Mouse (Mus musculus) erythroblast, embryonic 14.5 days (primary cell): ENCODE results near the gene Cct7.

ENCODE experiments used
- GATA1 ChIP-seq: IDR thresholded peaks from 2 replicates; pipeline ENCODE4 v1.6.1; 2012; ENCODE audit warnings: low read length, inconsistent platforms, mixed read lengths
- TAL1 ChIP-seq: IDR thresholded peaks from 3 replicates; pipeline ENCODE4 v1.6.1; 2012; ENCODE audit warnings: low read length, inconsistent platforms, mixed read lengths

GRCm38 (mm10) chr6:85431842-85432431 is 19.4 kb upstream of the Cct7 start, which contains the start of gene Smyd5:
- TF ChIP-seq GATA1 (no peak), TAL1 (no peak)
